Mouse (Mus musculus) MEL (cell line): Measurements from ENCODE around the gene Spdef.

ENCODE experiments used
- CTCF ChIP-seq, 3 experiments: IDR thresholded peaks in 2 of 3; conservative IDR thresholded peaks in 1 of 3; 2 replicates each; pipeline ENCODE4 v1.5.1; 2011 to 2012; ENCODE audit warnings: low read length in 3 of 3, low read depth in 2 of 3, mild to moderate bottlenecking in 2 of 3, improper control_type of control experiment in 1 of 3, inconsistent platforms in 1 of 3, mixed read lengths in 1 of 3, moderate library complexity in 1 of 3; ENCODE audit not compliant: control insufficient read depth in 1 of 3, insufficient read depth in 1 of 3, poor library complexity in 1 of 3, severe bottlenecking in 1 of 3
- GABPA ChIP-seq: IDR thresholded peaks from 2 replicates; pipeline ENCODE4 v1.6.1; 2012; ENCODE audit warnings: low read depth, mild to moderate bottlenecking, inconsistent platforms, low read length, improper control_type of control experiment, moderate library complexity
- MAZ ChIP-seq: IDR thresholded peaks from 2 replicates; pipeline ENCODE4 v1.6.1; 2012; ENCODE audit warnings: low read depth, mild to moderate bottlenecking, inconsistent platforms, low read length, improper control_type of control experiment
- MYC ChIP-seq: IDR thresholded peaks from 2 replicates; pipeline ENCODE4 v1.6.1; 2011; ENCODE audit warnings: low read depth, mild to moderate bottlenecking, low read length, improper control_type of control experiment, moderate library complexity
- POLR2A ChIP-seq, 2 experiments: IDR thresholded peaks; 2 replicates each; pipeline ENCODE4 v1.6.1; 2011 to 2012; ENCODE audit warnings: low read length in 2 of 2, mild to moderate bottlenecking in 2 of 2, control low read depth in 1 of 2, improper control_type of control experiment in 1 of 2, low read depth in 1 of 2, moderate library complexity in 1 of 2; ENCODE audit not compliant: control insufficient read depth in 1 of 2, insufficient read depth in 1 of 2, poor library complexity in 1 of 2
- SMC3 ChIP-seq: IDR thresholded peaks from 2 replicates; pipeline ENCODE4 v1.6.1; 2011; ENCODE audit warnings: low read depth, low read length, improper control_type of control experiment
- TCF12 ChIP-seq: IDR thresholded peaks from 2 replicates; pipeline ENCODE4 v1.6.1; 2014; ENCODE audit warnings: low read depth, mild to moderate bottlenecking, inconsistent platforms, low read length, improper control_type of control experiment, moderate library complexity
- USF1 ChIP-seq: IDR thresholded peaks from 2 replicates; pipeline ENCODE4 v1.6.1; 2014; ENCODE audit warnings: low read depth, mild to moderate bottlenecking, inconsistent platforms, low read length, improper control_type of control experiment, moderate library complexity
- USF2 ChIP-seq, 2 experiments: IDR thresholded peaks; 2 replicates each; pipeline ENCODE4 v1.6.1; 2011 to 2012; ENCODE audit warnings: improper control_type of control experiment in 2 of 2, low read length in 2 of 2, borderline replicate concordance in 1 of 2, inconsistent platforms in 1 of 2, low read depth in 1 of 2, mild to moderate bottlenecking in 1 of 2; ENCODE audit not compliant: insufficient read depth in 1 of 2
- ZC3H11A ChIP-seq: IDR thresholded peaks from 2 replicates; pipeline ENCODE4 v1.6.1; 2012; ENCODE audit warnings: low read depth, mild to moderate bottlenecking, inconsistent platforms, low read length, improper control_type of control experiment
- ZKSCAN1 ChIP-seq: IDR thresholded peaks from 2 replicates; pipeline ENCODE4 v1.6.1; 2012; ENCODE audit warnings: low read depth, mild to moderate bottlenecking, inconsistent platforms, low read length, improper control_type of control experiment, moderate library complexity

DNA sequence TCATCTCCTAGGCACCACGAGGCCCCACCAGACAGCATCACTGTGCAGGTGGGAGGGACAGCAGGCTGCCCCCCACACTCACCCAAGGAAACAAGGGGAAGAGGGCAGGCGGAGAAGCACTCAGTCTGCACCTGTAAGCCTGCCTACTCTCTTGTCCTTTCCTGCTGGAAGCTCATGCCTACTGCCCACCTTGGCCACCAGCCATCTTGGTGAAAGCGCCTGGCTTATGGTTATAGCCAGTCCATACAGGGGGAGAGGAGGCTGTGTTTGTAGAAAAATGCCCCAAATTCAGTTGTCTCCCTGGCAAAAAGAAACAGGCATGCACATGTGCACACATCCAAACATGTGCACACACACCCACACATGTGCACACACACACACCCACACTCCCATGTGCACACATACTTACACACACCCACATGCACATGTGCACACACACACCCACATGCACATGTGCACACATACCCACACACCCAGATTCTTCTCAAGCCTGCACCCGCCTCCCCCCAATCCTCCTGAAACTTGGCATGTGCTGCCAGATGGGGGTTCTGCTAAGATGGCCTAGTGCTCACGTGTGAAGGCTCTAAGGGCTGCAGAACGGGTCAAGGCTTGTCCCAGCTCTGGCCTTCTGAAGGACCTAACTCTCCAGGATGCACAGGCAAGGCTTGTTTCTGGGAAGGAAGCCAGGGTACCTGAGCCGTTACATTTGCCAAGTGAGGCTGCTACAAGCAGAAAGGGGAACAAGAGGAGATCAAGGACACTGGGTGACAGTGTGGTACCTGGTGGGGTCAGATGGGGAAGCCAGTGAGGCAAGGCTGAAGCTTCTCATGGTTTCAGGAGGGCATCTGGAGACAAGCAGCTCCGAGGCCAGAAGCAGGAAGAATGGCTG lies 22.8 kb upstream of the Spdef start:
- no peak for TF ChIP-seq USF2 (IDR thresholded peaks at IDR 0.05; ENCODE audit: borderline replicate concordance in 1 of 2, insufficient read depth in 1 of 2, low read depth in 1 of 2, low read length in 2 of 2)
- TF ChIP-seq CTCF (IDR thresholded peaks at IDR 0.05 in 2 of 3, conservative IDR thresholded peaks at IDR 0.05 in 1 of 3; ENCODE audit: control insufficient read depth in 1 of 3, insufficient read depth in 1 of 3, low read depth in 2 of 3, low read length in 3 of 3, poor library complexity in 1 of 3, severe bottlenecking in 1 of 3), result no peak
- TF ChIP-seq USF1, result no peak
- TF ChIP-seq MYC, result no peak
- TF ChIP-seq GABPA, result no peak
- TF ChIP-seq MAZ, result no peak
- no peak for TF ChIP-seq POLR2A (IDR thresholded peaks at IDR 0.05; ENCODE audit: control insufficient read depth in 1 of 2, insufficient read depth in 1 of 2, low read depth in 1 of 2, low read length in 2 of 2, poor library complexity in 1 of 2)
- TF ChIP-seq TCF12, result no peak
- no peak for TF ChIP-seq ZC3H11A
- no peak for TF ChIP-seq SMC3
- no peak for TF ChIP-seq ZKSCAN1
